Comparison of ENCODE assay signal across 7 mouse cellular contexts in genomic region chr8:106210821-106211345, GRCm38 (mm10). TPM values are rescaled to one million over a fixed set of nuclear protein-coding genes. Genes with fewer than 3 reads are reported as not detected.
DNase-seq lines count a peak whose midpoint lies in the region; ATAC-seq lines count a peak whose summit lies in the region.

Gene Slc7a6os (minus strand): TSS chr8:106210935.
Gene Prmt7 (plus strand): TSS chr8:106210936.

- peak within 1 kb of the TSS; percentile 94 for H3K4me3 ChIP-seq in intestine, embryonic 16.5 days (ENCODE audit: low read length)
- peak within 1 kb of the TSS; percentile 70 for H3K4me3 ChIP-seq in midbrain, embryonic 11.5 days (ENCODE audit: low read depth, low read length)

- no peaks in the 10 kb centered on the region for H3K9me3 ChIP-seq in intestine, embryonic 16.5 days (ENCODE audit: control insufficient read depth, low read length)
- H3K9me3 ChIP-seq in midbrain, embryonic 11.5 days (ENCODE audit: control insufficient read depth, low read length) = no peaks in the 10 kb centered on the region

- ATAC-seq in intestine, embryonic 16.5 days = peak; percentile 99
- ATAC-seq in midbrain, embryonic 11.5 days (ENCODE audit: low FRiP score) = peak; percentile 99

- H3K4me1 ChIP-seq in intestine, embryonic 16.5 days (ENCODE audit: control insufficient read depth, insufficient read depth, low read length) = peaks cover 8% of the 10 kb centered on the region
- H3K4me1 ChIP-seq in midbrain, embryonic 11.5 days (ENCODE audit: control insufficient read depth, insufficient read depth, low read length) = peaks cover 9% of the 10 kb centered on the region; the same call in 1 of the 2 replicates

- intact Hi-C loops in gastrocnemius, postnatal 36 days (cut with DNase I) = no loop called here
- intact Hi-C loops in left cerebral cortex, postnatal 36 days (cut with DNase I) = loop anchor here (2.0 to 5.0 kb wide), 2 partner anchors 44 to 126 kb away; partner anchors contain the start of genes Slc7a6 and Smpd3

- peak within 1 kb of the TSS; percentile 94 for H3K9ac ChIP-seq in intestine, embryonic 16.5 days (ENCODE audit: low read depth, low read length)
- peak within 1 kb of the TSS; percentile 73 for H3K9ac ChIP-seq in midbrain, embryonic 11.5 days (ENCODE audit: low read length)

- peak; percentile 97 for DNase-seq in adrenal gland, adult 18-20 months (ENCODE audit: low spot score in 2 of 2)
- DNase-seq in embryo, embryonic 11 days = peak; percentile 99
- peak; percentile 91 to 93 for DNase-seq in gastrocnemius, postnatal 36 days
- peak; percentile 98 for DNase-seq in left cerebral cortex, postnatal 36 days (ENCODE audit: low spot score in 2 of 2)
- peak; percentile 99 for DNase-seq in midbrain, embryonic 11.5 days (ENCODE audit: low spot score, missing footprints)
- peak; percentile 85 for DNase-seq in skeletal muscle tissue, adult 2 months (ENCODE audit: low read depth, low spot score)

- peaks cover 12% of the 10 kb centered on the region; the same call in 1 of the 2 replicates for H3K36me3 ChIP-seq in intestine, embryonic 16.5 days (ENCODE audit: control insufficient read depth, insufficient read depth, low read length)
- peaks cover 2% of the 10 kb centered on the region for H3K36me3 ChIP-seq in midbrain, embryonic 11.5 days (ENCODE audit: control insufficient read depth, insufficient read depth, low read length)

- no peaks in the 10 kb centered on the region for H3K27me3 ChIP-seq in intestine, embryonic 16.5 days (replicated peaks; ENCODE audit: control insufficient read depth, insufficient read depth, low read length)
- H3K27me3 ChIP-seq in midbrain, embryonic 11.5 days (ENCODE audit: control insufficient read depth, insufficient read depth, low read length) = no peaks in the 10 kb centered on the region

- peak within 1 kb of the TSS; percentile 68 for H3K4me2 ChIP-seq in intestine, embryonic 16.5 days (ENCODE audit: low read depth, low read length)
- H3K4me2 ChIP-seq in midbrain, embryonic 11.5 days = peak within 1 kb of the TSS; percentile 74

- WGBS in intestine, embryonic 16.5 days = under 1% methylated on average over 52 of the region's 52 CpGs
- under 1% methylated on average over 52 of the region's 52 CpGs for WGBS in midbrain, embryonic 11.5 days

- H3K27ac ChIP-seq in intestine, embryonic 16.5 days (ENCODE audit: low read length) = peak within 1 kb of the TSS; percentile 97
- H3K27ac ChIP-seq in midbrain, embryonic 11.5 days (ENCODE audit: low read depth, low read length) = peak within 1 kb of the TSS; percentile 70

RNA-seq across cellular contexts. Expression of gene Slc7a6os, which starts in this region (rescaled TPM):
- total RNA-seq in adrenal gland, adult 18-20 months (2021) = 10 to 100 TPM; 24.1 to 25.4 TPM
- 1 to 10 TPM; 7.2 to 8.1 TPM for total RNA-seq in gastrocnemius, postnatal 36 days (2021)
- polyA plus RNA-seq in intestine, embryonic 16.5 days (2015; fragmentation: Nextera tagmentation; extraction: Ambion mirVana) = 26.9 and 29.3 TPM in 2 replicates
- total RNA-seq in left cerebral cortex, postnatal 36 days (2021) = 10 to 100 TPM; 26.1 to 29.4 TPM
- polyA plus RNA-seq in midbrain, embryonic 11.5 days (2014; fragmentation: Nextera tagmentation; extraction: Ambion mirVana) = 41.5 and 42.2 TPM in 2 replicates

RNA-seq across cellular contexts. Expression of gene Prmt7, which starts in this region (rescaled TPM):
- total RNA-seq in adrenal gland, adult 18-20 months (2021) = 10 to 100 TPM; 22.9 to 26.6 TPM
- 10 to 100 TPM; 25.4 to 25.5 TPM for total RNA-seq in gastrocnemius, postnatal 36 days (2021)
- polyA plus RNA-seq in intestine, embryonic 16.5 days (2015; fragmentation: Nextera tagmentation; extraction: Ambion mirVana) = 45.6 and 50.3 TPM in 2 replicates
- total RNA-seq in left cerebral cortex, postnatal 36 days (2021) = 10 to 100 TPM; 35.3 to 41.3 TPM
- polyA plus RNA-seq in midbrain, embryonic 11.5 days (2014; fragmentation: Nextera tagmentation; extraction: Ambion mirVana) = 59.5 and 61.7 TPM in 2 replicates

Comparison
In these comparisons a context has a peak if more than half of its experiments do, and no peak if none do; other contexts are left out.
1. Peak in every context shown above with its lines: DNase-seq, ATAC-seq, H3K4me3 ChIP-seq and H3K27ac ChIP-seq.